Mouse (Mus musculus): Measurements from ENCODE around the gene Efcab12. TPM values are rescaled to one million over a fixed set of nuclear protein-coding genes. Genes with fewer than 3 reads are reported as not detected.

The Efcab12 gene
- total RNA-seq, 2 experiments from 2014 or later = not detected

Other genes starting within 250 kb of the Efcab12 start
- gene Mkrn2os, start 245.8 kb downstream of the Efcab12 start, total RNA-seq (2015; ENCODE audit: low replicate concordance) = not detected in 2 replicates
- not detected in 2 replicates for gene Mkrn2os, start 245.8 kb downstream of the Efcab12 start, total RNA-seq (2017; ENCODE audit: low replicate concordance)
- gene Mkrn2, start 236.5 kb downstream of the Efcab12 start, total RNA-seq (2015; ENCODE audit: low replicate concordance) = 0.58 and 0.84 TPM in 2 replicates
- gene Mkrn2, start 236.5 kb downstream of the Efcab12 start, total RNA-seq (2017; ENCODE audit: low replicate concordance) = 0.84 and 6.6 TPM in 2 replicates
- 28.4 and 44.7 TPM in 2 replicates for gene Raf1, start 161.8 kb downstream of the Efcab12 start, total RNA-seq (2015; ENCODE audit: low replicate concordance)
- gene Raf1, start 161.8 kb downstream of the Efcab12 start, total RNA-seq (2017; ENCODE audit: low replicate concordance) = 19.2 and 36.5 TPM in 2 replicates
- 1.7 and 10.2 TPM in 2 replicates for gene Tmem40, start 76.0 kb downstream of the Efcab12 start, total RNA-seq (2015; ENCODE audit: low replicate concordance)
- gene Tmem40, start 76.0 kb downstream of the Efcab12 start, total RNA-seq (2017; ENCODE audit: low replicate concordance) = 7.4 and 10.6 TPM in 2 replicates
- gene Cand2, start 63.9 kb downstream of the Efcab12 start, total RNA-seq (2015; ENCODE audit: low replicate concordance) = 0.21 TPM in 1 of 2 replicates, not detected in the other
- 0.14 and 0.17 TPM in 2 replicates for gene Cand2, start 63.9 kb downstream of the Efcab12 start, total RNA-seq (2017; ENCODE audit: low replicate concordance)
- gene Rpl32, start 29.7 kb downstream of the Efcab12 start, total RNA-seq (2015; ENCODE audit: low replicate concordance) = 738 and 1,031 TPM in 2 replicates
- gene Rpl32, start 29.7 kb downstream of the Efcab12 start, total RNA-seq (2017; ENCODE audit: low replicate concordance) = 502 and 613 TPM in 2 replicates
- gene Mbd4, start 15.0 kb upstream of the Efcab12 start, total RNA-seq (2015; ENCODE audit: low replicate concordance) = 1.7 and 2.7 TPM in 2 replicates
- gene Mbd4, start 15.0 kb upstream of the Efcab12 start, total RNA-seq (2017; ENCODE audit: low replicate concordance) = 9.9 and 13.4 TPM in 2 replicates
- 0.42 TPM in 1 of 2 replicates, not detected in the other for gene Ift122, start 15.1 kb upstream of the Efcab12 start, total RNA-seq (2015; ENCODE audit: low replicate concordance)
- gene Ift122, start 15.1 kb upstream of the Efcab12 start, total RNA-seq (2017; ENCODE audit: low replicate concordance) = 3.7 TPM in 1 of 2 replicates, not detected in the other
- gene Rho, start 93.3 kb upstream of the Efcab12 start, total RNA-seq (2015; ENCODE audit: low replicate concordance) = not detected in 2 replicates
- gene Rho, start 93.3 kb upstream of the Efcab12 start, total RNA-seq (2017; ENCODE audit: low replicate concordance) = 0.09 TPM in 1 of 2 replicates, not detected in the other
- gene H1foo, start 106.5 kb upstream of the Efcab12 start, total RNA-seq (2015; ENCODE audit: low replicate concordance) = not detected in 2 replicates
- gene H1foo, start 106.5 kb upstream of the Efcab12 start, total RNA-seq (2017; ENCODE audit: low replicate concordance) = not detected in 2 replicates
- gene Plxnd1, start 156.6 kb upstream of the Efcab12 start, total RNA-seq (2015; ENCODE audit: low replicate concordance) = 10.0 and 55.1 TPM in 2 replicates
- gene Plxnd1, start 156.6 kb upstream of the Efcab12 start, total RNA-seq (2017; ENCODE audit: low replicate concordance) = 11.8 and 18.1 TPM in 2 replicates

All from erythroblast, adult 5-6 weeks (primary cell).